Mouse (Mus musculus) heart, postnatal 25 days (tissue): ENCODE measurements around the gene Stk17b. TPM values are rescaled to one million over a fixed set of nuclear protein-coding genes. Genes with fewer than 3 reads are reported as not detected.

Experiments used
- total RNA-seq, 2 experiments: library from RNA; stranded (reverse); gene quantifications; 2 replicates each; pipeline ENCODE4 v1.2.3; 2021

Gene Stk17b
- total RNA-seq, 2 experiments from 2014 or later, result 10.8 to 14.6 TPM

Other genes starting within 250 kb of the Stk17b start
- not detected for gene Dnah7a, start 78.4 kb downstream of the Stk17b start, total RNA-seq